Mouse (Mus musculus) gastrocnemius, postnatal 4 days (tissue): ENCODE measurements around the gene Six6. TPM values are rescaled to one million over a fixed set of nuclear protein-coding genes. Genes with fewer than 3 reads are reported as not detected.

Experiments used
- DNase-seq, 2 experiments: peaks; one replicate each; pipeline ENCODE4 v3.0.0; 2021 to 2022; ENCODE audit warnings: low spot score in 2 of 2, mixed read lengths in 2 of 2
- long read RNA-seq, 2 experiments: library from polyadenylated mRNA; stranded (forward); transcript quantifications; one replicate each; pipeline ENCODE4 v2.0.0; 2021
- total RNA-seq, 2 experiments: library from RNA; stranded (reverse); gene quantifications; 2 replicates each; pipeline ENCODE4 v1.2.3; 2021

Six6 gene
- total RNA-seq: not detected
- long read RNA-seq, experiment 1: 0 reads
- long read RNA-seq, experiment 2: 0 reads

- peak in 1 of 2 experiments; percentile 17 for DNase-seq
Observed at GRCm38 (mm10) chr12:72939616-72940015, at the start of gene Six6. TSS of gene Six6 (plus strand) at chr12:72939892.

GRCm38 (mm10) chr12:72917159-72917993 lies 22.3 kb upstream of the Six6 start:
- peak; percentile 32 to 47 for DNase-seq

GRCm38 (mm10) chr12:72936751-72937150 lies 2.9 kb upstream of the Six6 start:
- DNase-seq: no peak

- DNase-seq: no peak
Observed at GRCm38 (mm10) chr12:72937537-72938120, 2.1 kb upstream of the Six6 start.

GRCm38 (mm10) chr12:72938176-72938575 lies 1.5 kb upstream of the Six6 start:
- DNase-seq: no peak

DNA sequence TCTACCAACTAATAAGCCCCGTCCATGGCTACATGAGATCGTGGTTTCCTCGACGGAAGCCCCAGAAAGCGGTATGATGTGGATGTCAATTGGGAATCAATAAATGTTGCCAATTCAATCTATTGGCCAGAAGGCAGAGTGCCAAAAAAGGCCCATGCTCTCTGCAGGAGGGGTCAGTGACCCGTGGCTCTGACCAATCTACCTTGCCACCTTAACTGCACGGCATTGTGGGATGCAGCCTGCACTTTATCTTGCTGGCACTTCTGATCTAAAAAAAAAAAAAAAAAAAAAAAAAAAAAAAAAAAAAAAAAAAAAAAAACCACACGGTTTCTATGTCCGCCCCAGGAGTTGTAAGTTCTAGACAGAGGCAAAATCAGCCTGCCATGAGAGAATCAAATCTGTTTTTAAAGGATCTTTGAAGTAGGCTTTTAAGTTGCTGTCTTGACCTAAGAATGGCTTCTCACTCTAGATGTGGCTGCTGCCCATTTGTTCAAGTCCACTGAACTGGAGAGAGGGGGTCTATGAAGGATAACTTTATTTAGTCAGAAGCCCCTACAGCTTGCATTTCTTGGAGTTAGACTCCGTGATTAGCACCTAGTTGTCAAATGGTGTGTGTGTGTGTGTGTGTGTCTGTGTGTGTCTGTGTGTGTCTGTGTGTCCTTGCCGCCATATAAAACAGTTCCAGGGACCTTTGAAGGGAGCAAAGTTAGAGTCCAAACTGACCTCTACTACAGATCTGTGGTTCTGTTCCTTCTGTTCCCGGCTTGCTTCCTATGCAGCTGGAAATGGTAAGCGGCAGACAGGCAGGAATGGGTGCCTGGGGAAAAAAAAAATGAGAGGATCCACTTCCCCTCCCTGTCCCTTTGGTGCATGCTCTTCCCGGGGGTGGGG lies 847 bp upstream of the Six6 start:
- no peak for DNase-seq

GRCm38 (mm10) chr12:72940071-72940821 lies 554 bp downstream of the Six6 start, which contains the start of gene 4930447C04Rik:
TSS of gene 4930447C04Rik (minus strand) at chr12:72940774.
- DNase-seq: no peak

DNA sequence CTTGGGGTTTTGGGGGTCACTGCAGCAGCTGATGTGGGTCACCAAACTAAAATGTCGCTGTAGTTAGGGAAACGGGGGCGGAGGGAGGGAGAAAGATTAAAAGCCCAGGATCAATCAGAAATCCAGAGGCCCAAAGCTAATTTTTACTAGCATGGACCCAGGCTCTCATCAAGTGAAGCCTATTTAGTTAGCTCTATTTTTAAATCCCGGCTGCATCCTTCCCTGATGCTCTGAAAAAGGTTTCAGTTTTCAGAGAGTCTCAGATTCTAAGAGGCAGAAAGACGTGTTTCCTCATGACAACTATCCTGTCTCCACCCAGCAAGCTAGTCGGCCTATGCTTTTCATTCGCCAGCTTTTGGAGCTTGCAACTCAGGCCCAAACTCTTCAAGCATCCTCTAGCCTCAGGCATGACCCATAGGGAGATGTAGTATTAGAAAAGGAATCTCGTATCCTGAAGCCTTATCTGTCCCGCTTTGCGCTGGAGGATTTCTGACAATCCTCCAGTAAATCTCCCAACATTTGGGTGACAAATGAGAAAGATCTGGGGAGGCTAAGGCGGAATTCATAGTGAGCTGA lies 1.2 kb downstream of the Six6 start:
- DNase-seq: no peak

DNA sequence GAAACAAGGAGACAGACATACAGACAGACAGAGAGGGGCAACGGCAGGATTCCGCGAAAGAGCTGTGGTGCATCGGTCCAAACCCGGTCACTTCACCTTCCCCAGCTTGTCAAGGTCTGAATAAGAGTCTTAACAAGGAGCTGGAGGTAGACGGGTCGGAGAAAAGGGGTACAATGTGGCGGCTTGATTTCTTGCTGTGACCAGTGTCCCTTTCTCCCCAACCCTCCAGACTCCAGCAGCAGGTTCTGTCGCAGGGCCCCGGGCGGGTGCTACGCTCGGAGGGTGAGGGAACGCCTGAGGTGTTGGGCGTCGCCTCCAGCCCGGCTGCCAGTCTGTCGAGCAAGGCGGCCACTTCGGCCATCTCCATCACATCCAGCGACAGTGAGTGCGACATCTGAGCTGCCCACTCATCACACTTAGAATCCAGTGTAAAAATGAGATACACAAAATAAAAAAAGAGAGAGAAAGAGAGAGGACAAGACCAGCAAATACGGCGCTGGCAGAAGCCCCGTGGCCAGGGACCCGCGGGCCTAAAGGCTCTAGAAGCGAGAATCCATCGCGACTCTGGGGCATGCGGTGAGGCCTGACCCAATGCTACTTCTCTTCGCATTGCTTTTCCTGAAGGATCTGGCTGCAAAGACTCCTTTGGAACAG lies 1.8 kb downstream of the Six6 start:
- DNase-seq: no peak

DNA sequence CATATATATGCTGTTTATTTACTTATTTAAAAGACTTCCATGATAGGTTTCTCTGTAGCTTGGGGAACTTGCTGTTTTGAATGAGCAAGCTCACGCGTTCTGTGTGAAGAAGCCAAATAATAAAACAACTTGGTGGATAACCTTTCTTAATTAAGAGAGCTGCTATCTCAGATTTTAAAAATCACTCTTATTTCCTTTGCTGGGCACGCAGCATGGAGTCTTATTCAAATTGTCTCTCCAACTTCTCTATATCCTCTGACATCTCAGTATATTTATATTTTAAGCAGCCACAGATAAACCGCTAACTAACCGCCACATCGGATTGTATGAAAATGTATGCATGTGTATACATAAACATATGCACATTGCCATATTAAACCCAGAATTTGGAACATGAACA lies 2.5 kb downstream of the Six6 start:
- DNase-seq: no peak

GRCm38 (mm10) chr12:72943574-72944110 lies 4.0 kb downstream of the Six6 start:
- no peak for DNase-seq

DNA sequence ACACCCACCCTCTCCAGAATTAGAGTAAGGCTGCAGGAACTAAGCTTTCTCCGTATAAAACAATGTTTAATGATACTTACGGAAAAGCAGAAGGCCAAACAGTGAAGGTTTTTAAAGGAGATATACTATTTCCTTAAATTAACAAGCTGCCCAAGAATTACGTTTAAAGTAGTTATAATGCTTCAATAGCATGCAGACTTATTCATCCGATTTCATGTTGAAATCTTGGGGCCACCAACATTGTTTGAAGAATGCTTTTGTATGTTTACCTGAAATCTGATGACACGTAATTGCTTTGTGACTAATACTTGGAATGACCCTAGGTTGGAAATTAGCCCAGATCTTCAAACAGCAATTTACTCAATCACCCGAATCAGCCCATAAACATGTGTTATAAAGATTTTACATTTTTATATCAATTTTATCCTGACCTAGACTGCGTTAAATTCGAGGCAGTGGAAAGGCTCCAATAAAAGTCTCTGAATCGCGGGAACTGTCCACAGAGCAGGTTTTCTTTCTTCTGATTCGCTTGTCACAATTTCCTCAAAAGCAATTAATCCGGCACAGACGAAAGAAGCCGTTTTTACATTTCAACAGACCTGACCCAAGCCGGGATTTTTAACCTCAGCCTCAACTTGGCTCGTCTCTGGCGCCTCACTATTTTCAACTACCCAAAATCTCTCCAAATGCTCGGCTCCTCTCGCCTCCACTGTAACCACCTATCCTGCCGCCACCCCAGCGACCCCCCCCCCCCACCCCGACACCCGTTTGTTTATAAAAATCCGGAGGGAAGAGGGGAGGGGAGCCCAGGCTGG lies 4.9 kb downstream of the Six6 start:
- no peak for DNase-seq

- DNase-seq: peak in 1 of 2 experiments; percentile 12
Observed at GRCm38 (mm10) chr12:72945301-72946063, 5.8 kb downstream of the Six6 start.

GRCm38 (mm10) chr12:72946064-72946395 lies 6.3 kb downstream of the Six6 start:
- no peak for DNase-seq

- no peak for DNase-seq
Observed at GRCm38 (mm10) chr12:72946805-72947204, 7.1 kb downstream of the Six6 start.

GRCm38 (mm10) chr12:72947335-72947734 lies 7.6 kb downstream of the Six6 start:
- no peak for DNase-seq

GRCm38 (mm10) chr12:72953089-72953488 lies 13.4 kb downstream of the Six6 start:
- no peak for DNase-seq

DNA sequence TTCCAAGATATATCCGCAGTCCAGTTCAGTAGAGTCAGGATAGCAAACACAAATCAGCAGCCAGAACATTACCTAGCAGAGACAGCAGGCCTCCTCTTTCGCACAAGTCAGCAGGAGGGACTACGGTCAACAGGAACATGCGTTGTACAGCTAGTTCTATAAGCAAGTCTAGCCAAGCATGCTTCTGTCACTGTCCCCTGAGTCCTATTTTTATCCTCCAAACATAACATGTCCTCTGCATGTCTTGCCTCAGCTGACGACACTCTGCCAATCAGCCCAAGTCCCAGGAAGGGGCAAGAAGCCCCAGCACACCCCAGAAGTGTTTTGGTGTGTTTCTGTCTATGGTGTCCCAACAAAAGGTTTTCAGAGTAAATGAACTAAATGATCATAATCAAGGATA lies 14.2 kb downstream of the Six6 start:
- no peak for DNase-seq
